13 mouse cellular contexts compared by ENCODE assay signal in the genomic region with DNA sequence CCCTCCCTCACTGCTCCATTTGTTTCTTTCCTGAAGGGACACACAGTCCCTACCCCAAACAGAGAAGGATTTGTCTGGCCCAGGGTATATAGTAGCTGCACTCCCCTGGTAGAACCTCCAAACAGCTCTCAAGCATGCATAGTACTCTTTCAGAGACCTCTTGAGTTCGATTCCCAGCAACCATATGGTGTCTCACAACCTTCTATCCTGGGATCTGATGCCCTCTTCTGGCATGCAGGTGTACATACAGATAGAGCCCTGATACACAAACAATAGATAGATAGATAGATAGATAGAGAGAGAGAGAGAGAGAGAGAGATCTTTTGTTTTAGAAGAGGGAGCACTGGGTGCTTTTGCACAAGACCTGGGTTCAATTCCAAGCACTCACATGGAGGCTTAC.
A peak's percentile ranks its signal among the peaks of the same experiment; 100 is the strongest.
DNase-seq lines count a peak whose midpoint lies in the region; ATAC-seq and TF ChIP-seq lines count a peak whose summit lies in the region.
"Had no signal": no experiment of that assay in that cellular context is flagged by ENCODE, and none has a peak within 500 bp of the region (broad histone marks: within the 10 kb centered on the region; RNA-seq: fewer than 3 reads in every experiment).

No protein-coding gene starts in this region.

- no peak for DNase-seq in forebrain, embryonic 11.5 days (ENCODE audit: low spot score)
- no peak for DNase-seq in lung, embryonic 14.5 days
- no peak for DNase-seq in lung, postnatal 10 days
- no peak for DNase-seq in midbrain, embryonic 14.5 days
- DNase-seq in kidney, postnatal 14 days, result no peak
- DNase-seq in frontal cortex, postnatal 25 days (ENCODE audit: low spot score in 2 of 2), result no peak
- DNase-seq: cerebellum, postnatal 36 days; liver, embryonic 13.5 days; right cerebral cortex, postnatal 4 days had no signal

- no peak for ATAC-seq in forebrain, embryonic 13.5 days
- no peak for ATAC-seq in forebrain, embryonic 11.5 days (replicated peaks; ENCODE audit: low FRiP score)
- ATAC-seq in lung, embryonic 14.5 days (ENCODE audit: insufficient read depth), result no peak
- ATAC-seq in forebrain, embryonic 16.5 days, result no peak
- no peak for ATAC-seq in midbrain, embryonic 14.5 days (ENCODE audit: low FRiP score, low TSS enrichment)
- ATAC-seq: Patski had no signal

- peak overlapping the region; percentile 99 for H3K27ac ChIP-seq in forebrain, embryonic 13.5 days
- H3K27ac ChIP-seq in forebrain, embryonic 11.5 days (ENCODE audit: low read depth, low read length), result no peak overlapping the region
- peak overlapping the region; percentile 92; the same call in 1 of the 2 replicates for H3K27ac ChIP-seq in lung, embryonic 14.5 days (ENCODE audit: low read depth)
- H3K27ac ChIP-seq in forebrain, embryonic 16.5 days (ENCODE audit: low read length), result peak overlapping the region; percentile 81
- H3K27ac ChIP-seq in midbrain, embryonic 14.5 days (replicated peaks; ENCODE audit: low read depth, low read length), result peak overlapping the region; percentile 99

- H3K27me3 ChIP-seq in forebrain, embryonic 13.5 days, result no peaks in the 10 kb centered on the region
- H3K27me3 ChIP-seq in forebrain, embryonic 11.5 days (ENCODE audit: control insufficient read depth, insufficient read depth, low read length), result no peaks in the 10 kb centered on the region
- H3K27me3 ChIP-seq in lung, embryonic 14.5 days (ENCODE audit: insufficient read depth, low read length), result no peaks in the 10 kb centered on the region
- no peaks in the 10 kb centered on the region for H3K27me3 ChIP-seq in forebrain, embryonic 16.5 days (replicated peaks; ENCODE audit: control insufficient read depth, insufficient read depth, low read length)
- no peaks in the 10 kb centered on the region for H3K27me3 ChIP-seq in midbrain, embryonic 14.5 days (ENCODE audit: control insufficient read depth, insufficient read depth, low read length)
- H3K27me3 ChIP-seq: Patski had no signal

- H3K4me2 ChIP-seq in forebrain, embryonic 13.5 days, result no peak overlapping the region
- H3K4me2 ChIP-seq in forebrain, embryonic 11.5 days (ENCODE audit: low read depth, low read length, severe bottlenecking), result no peak overlapping the region
- H3K4me2 ChIP-seq in lung, embryonic 14.5 days, result no peak overlapping the region
- no peak overlapping the region for H3K4me2 ChIP-seq in forebrain, embryonic 16.5 days (ENCODE audit: low read length)
- no peak overlapping the region for H3K4me2 ChIP-seq in midbrain, embryonic 14.5 days (ENCODE audit: low read length)
- H3K4me2 ChIP-seq: liver, embryonic 13.5 days had no signal

- H3K36me3 ChIP-seq in forebrain, embryonic 13.5 days (ENCODE audit: poor library complexity, severe bottlenecking), result no peaks in the 10 kb centered on the region
- H3K36me3 ChIP-seq in forebrain, embryonic 11.5 days (ENCODE audit: control insufficient read depth, insufficient read depth, low read length), result no peaks in the 10 kb centered on the region
- H3K36me3 ChIP-seq in lung, embryonic 14.5 days (ENCODE audit: insufficient read depth), result no peaks in the 10 kb centered on the region
- H3K36me3 ChIP-seq in forebrain, embryonic 16.5 days (ENCODE audit: control insufficient read depth, insufficient read depth), result no peaks in the 10 kb centered on the region
- H3K36me3 ChIP-seq in midbrain, embryonic 14.5 days (ENCODE audit: control insufficient read depth, insufficient read depth, low read length), result no peaks in the 10 kb centered on the region
- H3K36me3 ChIP-seq: liver, embryonic 13.5 days had no signal

- no peak overlapping the region for H3K9ac ChIP-seq in forebrain, embryonic 13.5 days
- H3K9ac ChIP-seq in forebrain, embryonic 11.5 days (ENCODE audit: low read length), result no peak overlapping the region
- H3K9ac ChIP-seq in lung, embryonic 14.5 days, result no peak overlapping the region
- no peak overlapping the region for H3K9ac ChIP-seq in forebrain, embryonic 16.5 days (replicated peaks; ENCODE audit: low read depth, low read length)
- no peak overlapping the region for H3K9ac ChIP-seq in midbrain, embryonic 14.5 days (replicated peaks; ENCODE audit: low read length)
- H3K9ac ChIP-seq: liver, embryonic 13.5 days had no signal

- peaks cover 88% of the 10 kb centered on the region for H3K4me1 ChIP-seq in forebrain, embryonic 13.5 days
- peaks cover 42% of the 10 kb centered on the region for H3K4me1 ChIP-seq in forebrain, embryonic 11.5 days (replicated peaks; ENCODE audit: control insufficient read depth, insufficient read depth, low read length)
- peaks cover 29% of the 10 kb centered on the region for H3K4me1 ChIP-seq in lung, embryonic 14.5 days (ENCODE audit: insufficient read depth)
- peaks cover 69% of the 10 kb centered on the region for H3K4me1 ChIP-seq in forebrain, embryonic 16.5 days (replicated peaks; ENCODE audit: control insufficient read depth, insufficient read depth, low read length)
- peaks cover 78% of the 10 kb centered on the region for H3K4me1 ChIP-seq in midbrain, embryonic 14.5 days (ENCODE audit: control insufficient read depth, insufficient read depth, low read length)

- WGBS in forebrain, embryonic 13.5 days, result 95% methylated on average over 1 of the region's 1 CpGs
- 96% methylated on average over 1 of the region's 1 CpGs for WGBS in forebrain, embryonic 11.5 days
- 76% methylated on average over 1 of the region's 1 CpGs for WGBS in lung, embryonic 14.5 days
- whole genome bisulfite sequencing in forebrain, embryonic 16.5 days, result 91% methylated on average over 1 of the region's 1 CpGs
- WGBS in midbrain, embryonic 14.5 days, result 78% methylated on average over 1 of the region's 1 CpGs

- no peak overlapping the region for H3K4me3 ChIP-seq in forebrain, embryonic 13.5 days
- H3K4me3 ChIP-seq in forebrain, embryonic 11.5 days (ENCODE audit: low read depth, low read length), result no peak overlapping the region
- no peak overlapping the region for H3K4me3 ChIP-seq in lung, embryonic 14.5 days (ENCODE audit: low read depth, low read length)
- no peak overlapping the region for H3K4me3 ChIP-seq in forebrain, embryonic 16.5 days (replicated peaks; ENCODE audit: low read length)
- no peak overlapping the region for H3K4me3 ChIP-seq in midbrain, embryonic 14.5 days (replicated peaks; ENCODE audit: low read depth, low read length)
- H3K4me3 ChIP-seq: liver, embryonic 13.5 days; myocyte had no signal

- H3K9me3 ChIP-seq in forebrain, embryonic 13.5 days (replicated peaks), result no peaks in the 10 kb centered on the region
- no peaks in the 10 kb centered on the region for H3K9me3 ChIP-seq in forebrain, embryonic 11.5 days (ENCODE audit: control insufficient read depth, low read length)
- no peaks in the 10 kb centered on the region for H3K9me3 ChIP-seq in lung, embryonic 14.5 days (ENCODE audit: low read depth, low read length)
- no peaks in the 10 kb centered on the region for H3K9me3 ChIP-seq in forebrain, embryonic 16.5 days (ENCODE audit: control insufficient read depth, low read length)
- H3K9me3 ChIP-seq in midbrain, embryonic 14.5 days (ENCODE audit: control insufficient read depth, low read length), result no peaks in the 10 kb centered on the region
- H3K9me3 ChIP-seq: liver, embryonic 13.5 days had no signal

- TF ChIP-seq CTCF in lung, embryonic 14.5 days (IDR thresholded peaks at IDR 0.05; ENCODE audit: low read depth), result no peak
